Mouse (Mus musculus): ENCODE data around the gene Lancl3.

Lancl3 gene

GRCm38 (mm10) chrX:9199761-9200371 lies at the start of gene Lancl3:
TSS of gene Lancl3 (plus strand) at chrX:9199902.
- peak; percentile 39 for DNase-seq

DNA sequence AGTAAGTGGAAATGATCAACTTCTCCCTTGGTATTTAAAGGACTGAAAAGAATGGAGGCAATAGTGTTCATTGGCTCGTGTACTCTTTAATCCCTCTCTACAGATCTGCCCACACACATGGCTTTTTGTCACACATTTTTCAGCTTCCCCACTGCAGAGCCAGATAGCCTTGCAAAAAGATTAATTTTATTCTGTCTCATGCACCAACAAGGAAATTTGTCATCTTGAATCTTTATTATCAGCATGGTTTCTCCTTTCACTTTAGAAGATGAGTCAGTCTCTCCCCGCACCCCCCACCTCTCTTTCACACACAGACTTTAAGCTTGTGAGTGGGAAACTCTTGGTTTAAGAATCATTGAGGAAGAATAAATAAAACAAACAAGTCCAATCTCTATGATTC lies 20.7 kb upstream of the Lancl3 start:
- DNase-seq: no peak

DNA sequence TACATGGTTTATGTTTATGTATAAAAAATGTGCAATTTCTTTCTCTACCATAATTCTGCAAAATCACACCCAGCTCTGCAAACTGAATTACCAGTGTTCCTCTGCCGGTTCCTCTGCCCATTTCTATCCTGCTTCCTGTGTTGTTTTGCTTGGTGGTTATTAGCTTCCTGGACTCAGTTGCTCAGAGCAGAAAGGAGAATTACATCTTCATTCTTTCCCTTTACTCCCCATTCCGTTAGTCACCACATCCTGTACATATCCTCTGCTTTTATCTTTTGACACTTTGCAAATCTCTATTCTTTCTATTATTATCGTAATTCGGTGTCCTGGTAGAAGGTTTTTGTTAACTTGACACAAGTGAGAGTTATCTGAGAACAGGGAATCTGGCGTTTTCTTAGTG lies 18.1 kb upstream of the Lancl3 start:
- no peak for DNase-seq

- DNase-seq: peak; percentile 48
Observed at GRCm38 (mm10) chrX:9200380-9200917, 747 bp downstream of the Lancl3 start.

DNA sequence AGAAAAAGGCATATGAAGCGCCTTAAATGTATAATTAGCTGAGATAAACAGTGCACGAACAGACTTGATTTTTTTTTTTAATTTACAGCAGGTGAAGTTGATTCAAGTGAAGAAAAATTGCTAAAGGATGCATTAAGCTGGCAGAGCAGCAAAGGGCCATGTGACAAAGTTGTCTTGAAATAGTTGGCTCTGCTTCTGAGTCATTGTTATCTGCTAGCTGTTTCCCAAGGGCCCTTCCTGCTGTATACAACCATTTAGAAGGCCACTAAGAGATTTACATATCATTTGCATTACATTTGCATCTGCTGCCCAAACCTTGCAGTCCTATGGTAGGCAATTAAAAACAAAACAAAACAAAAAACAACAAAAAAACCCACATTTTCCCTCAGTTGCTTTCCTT lies 2.3 kb downstream of the Lancl3 start:
- DNase-seq: no peak

DNA sequence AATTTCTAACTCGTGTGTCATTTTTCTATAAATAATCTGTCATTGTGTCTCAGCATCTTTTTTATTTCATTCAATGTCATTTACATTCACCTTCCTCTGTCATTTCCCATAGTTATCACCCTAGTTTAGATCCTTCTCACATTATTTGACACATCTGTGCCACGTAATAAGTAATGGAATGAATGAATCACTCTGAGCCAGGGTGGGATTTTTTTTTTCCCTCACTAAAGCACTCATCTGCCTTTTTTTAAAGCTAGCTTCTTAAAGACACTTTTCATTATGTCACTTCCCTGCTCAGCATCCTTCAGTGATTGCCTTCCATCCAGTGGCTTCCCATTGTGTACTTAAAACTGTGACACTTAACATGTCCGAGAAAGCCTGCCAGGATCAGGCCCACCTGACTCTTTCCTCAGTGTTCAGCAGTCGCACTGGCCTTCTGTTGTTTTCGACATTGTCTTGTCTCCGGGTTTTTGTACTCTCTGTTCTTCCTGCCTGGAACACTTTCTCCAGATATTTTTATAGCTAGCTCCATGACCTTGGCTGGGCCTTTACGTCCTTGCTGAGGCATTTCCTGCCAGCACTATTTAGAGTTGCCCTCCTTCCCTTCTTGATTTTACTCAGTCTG lies 3.2 kb downstream of the Lancl3 start:
- peak; percentile 52 for DNase-seq

DNA sequence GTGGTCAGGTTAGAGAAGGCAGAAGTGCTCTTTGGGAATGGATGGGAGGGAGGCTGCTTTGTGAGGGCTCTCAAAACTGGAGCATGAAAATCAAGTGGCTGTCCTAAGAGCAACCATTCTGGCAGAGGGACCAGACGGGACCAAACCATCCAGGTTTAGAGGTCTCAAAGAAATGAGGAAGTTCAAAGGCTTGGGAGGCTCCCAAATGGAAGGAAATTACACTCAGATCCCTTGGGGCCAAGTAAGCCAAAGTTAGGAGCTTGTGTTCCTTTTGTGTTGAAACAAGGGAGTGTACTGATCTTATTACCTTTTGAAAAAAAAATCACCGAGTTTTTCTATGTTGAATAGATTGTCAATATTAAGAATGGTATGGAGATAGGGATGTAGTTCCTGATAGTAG lies 5.4 kb downstream of the Lancl3 start:
- DNase-seq: peak; percentile 32

- DNase-seq: no peak
Observed at GRCm38 (mm10) chrX:9216244-9216643, 16.5 kb downstream of the Lancl3 start.

- DNase-seq: no peak
Observed at GRCm38 (mm10) chrX:9219570-9219969, 19.9 kb downstream of the Lancl3 start.

DNA sequence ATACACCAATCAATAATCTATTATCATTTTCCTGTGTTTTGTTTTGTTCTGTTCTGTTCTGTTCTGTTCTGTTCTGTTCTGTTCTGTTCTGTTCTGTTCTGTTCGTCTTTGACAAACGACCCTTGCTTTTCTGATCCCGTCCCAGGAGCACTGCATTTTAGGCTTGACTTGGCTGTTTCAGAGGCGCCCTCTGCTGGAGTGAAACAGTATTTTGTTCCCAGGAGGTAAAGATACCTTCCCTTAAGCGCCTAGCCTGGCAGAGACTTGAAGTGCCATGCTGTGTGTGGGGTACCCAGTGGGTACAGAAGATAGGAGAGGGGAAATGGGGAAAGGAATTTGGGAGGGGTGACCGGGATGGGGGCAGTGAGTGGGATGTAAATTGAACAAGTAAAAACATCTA lies 21.5 kb downstream of the Lancl3 start:
- DNase-seq: peak; percentile 58

DNA sequence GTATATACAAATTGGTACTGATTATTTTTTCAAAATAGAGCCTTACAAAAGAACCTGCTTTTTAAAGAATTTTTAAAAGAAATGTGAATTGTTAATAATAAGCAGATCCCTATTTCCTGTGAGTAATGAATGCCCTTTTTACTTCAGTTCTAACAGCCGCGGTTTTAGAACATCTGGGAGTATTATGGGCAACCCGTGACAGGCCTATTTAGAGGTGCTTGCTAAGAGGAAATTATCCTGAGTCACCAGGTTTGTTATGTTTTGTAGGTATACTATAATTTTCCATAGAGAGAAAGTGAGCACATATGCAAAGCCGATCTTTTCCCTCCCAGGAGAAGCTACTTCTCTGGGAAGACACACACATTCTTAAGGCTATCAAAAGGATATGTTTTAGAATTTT lies 22.0 kb downstream of the Lancl3 start:
- DNase-seq: no peak

GRCm38 (mm10) chrX:9222412-9223221 lies 22.9 kb downstream of the Lancl3 start:
- peak; percentile 16 for DNase-seq

DNA sequence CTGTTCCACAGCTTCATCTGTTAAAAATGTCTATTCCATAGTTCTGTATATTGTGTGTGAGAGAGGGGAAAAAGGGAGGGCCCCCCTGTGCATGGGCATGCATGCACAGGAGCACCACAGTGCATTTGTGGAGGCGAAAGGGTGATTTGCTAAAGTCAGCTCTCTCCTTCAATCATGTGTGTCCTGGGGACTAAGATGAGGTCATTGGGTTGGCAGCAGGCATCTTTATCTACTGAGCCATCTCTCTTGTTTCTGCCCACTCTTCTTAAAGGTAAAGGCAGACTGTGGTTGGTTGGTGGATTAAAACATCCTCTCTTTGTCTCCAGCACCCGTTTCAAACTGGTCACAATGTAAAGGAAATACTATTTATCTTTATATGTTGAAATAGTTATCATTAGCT lies 27.4 kb downstream of the Lancl3 start:
- no peak for DNase-seq

DNA sequence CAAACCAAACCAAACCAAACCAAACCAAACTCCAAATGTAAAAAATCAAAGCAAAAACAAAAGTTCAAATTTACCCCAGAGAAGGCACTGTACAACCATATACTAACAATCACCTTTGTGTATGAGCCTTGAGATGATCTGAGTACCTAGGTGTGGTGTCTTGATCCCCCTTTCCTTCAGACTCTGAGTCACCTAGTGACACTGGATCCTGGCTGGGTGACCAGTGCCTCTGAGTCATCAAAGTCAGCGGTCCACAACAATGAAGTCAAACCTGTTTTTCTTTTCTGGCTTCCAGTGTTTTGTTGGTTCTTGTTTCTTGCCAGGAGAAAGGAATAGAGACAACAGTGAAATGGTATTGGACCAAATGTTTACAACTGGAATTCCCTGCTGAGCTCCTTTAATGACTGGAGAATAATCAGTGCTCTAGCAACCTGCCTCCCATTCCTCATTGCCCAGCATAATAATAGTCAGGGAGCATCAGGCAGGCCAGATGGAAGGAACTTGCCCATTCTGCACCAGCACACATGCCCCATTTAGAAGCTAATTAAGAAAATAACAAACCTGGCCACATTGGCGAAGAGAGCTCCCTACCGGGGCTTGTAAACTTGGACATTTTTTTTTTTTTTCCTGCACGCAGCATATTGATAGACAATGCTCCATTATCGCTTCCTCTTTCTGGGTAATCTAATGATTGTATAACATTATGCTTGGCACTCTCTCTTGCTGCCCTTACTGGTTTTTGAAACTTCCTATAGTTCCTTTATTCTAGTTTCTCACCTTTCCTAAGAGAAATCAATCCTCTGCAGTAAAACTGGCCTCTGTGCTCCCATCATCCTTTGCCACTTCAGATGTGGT lies 41.3 kb downstream of the Lancl3 start:
- DNase-seq: no peak

DNA sequence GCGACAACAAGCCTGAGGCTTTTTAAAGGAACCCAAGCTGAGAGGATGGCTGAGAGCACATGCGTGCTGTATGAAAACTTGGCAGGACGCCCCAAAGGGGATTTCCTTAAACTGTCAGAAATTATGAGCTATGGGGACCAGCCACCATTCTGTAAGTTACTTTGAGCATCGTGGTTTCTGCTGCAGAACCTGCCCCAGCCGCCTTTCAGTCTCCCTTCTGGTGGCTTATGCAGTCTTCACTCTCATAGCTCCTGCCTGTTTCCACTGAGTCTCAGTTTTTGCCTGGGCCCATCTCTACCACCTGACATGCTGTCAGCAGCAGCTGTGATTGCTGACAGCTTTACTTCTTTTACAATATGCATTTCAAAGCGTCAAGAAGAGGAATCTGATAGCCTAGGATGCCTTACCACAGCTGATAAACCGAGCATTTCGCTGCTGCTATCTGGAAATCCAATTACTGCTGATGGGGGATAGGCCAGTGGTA lies 43.7 kb downstream of the Lancl3 start:
- DNase-seq: peak; percentile 6

DNA sequence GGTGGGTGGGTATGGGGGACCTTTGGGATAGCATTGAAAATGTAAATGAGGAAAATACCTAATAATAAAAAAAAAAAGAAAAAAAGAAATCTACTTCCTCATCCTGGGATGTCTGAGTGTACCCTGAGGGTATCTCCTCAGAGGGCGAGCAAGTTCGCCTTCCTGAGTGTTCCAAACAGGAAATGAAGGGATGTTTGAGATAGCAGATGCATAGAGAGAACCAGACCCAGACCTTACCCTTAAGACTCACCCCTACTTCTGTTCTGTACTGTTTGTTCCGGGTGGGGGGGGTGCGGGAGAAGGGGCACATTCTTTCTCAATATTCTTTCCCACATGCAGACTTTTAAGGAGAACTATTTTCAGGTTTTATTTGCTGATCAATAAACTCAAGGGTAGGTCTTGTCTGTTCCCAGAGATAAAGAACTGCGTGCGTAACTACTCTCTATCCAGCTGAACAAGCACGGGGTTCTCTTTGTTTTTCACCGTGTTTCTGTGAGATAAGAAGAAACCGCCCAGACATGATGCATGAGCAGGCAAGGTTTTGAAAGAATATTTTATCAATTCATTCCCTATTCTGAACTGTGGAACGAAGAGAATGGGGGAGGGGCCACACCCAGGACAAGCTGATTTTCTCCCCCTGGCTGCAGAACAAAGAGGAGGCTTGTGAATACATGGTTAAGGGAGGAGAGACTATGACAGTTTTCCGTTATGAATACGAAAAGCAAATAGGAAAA lies 45.1 kb downstream of the Lancl3 start:
- DNase-seq: no peak

DNA sequence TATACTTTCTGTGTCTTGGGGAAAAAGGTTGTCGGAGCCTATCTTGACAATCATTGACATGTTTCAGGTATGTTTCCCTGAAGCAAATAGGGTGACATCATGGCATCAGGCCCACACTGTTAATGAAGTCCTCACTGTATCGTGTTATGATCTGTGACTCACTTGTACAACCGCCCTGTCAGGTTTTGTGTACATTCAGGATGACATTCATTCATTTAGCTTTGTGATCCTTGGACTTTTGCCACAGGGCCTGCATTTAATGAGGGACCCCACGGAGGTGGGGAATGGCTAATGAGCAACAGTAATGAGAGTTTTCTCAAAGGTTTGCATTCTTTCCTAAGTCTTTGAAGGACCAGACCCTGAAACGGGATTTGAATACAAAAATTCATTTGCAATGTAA lies 49.2 kb downstream of the Lancl3 start:
- DNase-seq: no peak

DNA sequence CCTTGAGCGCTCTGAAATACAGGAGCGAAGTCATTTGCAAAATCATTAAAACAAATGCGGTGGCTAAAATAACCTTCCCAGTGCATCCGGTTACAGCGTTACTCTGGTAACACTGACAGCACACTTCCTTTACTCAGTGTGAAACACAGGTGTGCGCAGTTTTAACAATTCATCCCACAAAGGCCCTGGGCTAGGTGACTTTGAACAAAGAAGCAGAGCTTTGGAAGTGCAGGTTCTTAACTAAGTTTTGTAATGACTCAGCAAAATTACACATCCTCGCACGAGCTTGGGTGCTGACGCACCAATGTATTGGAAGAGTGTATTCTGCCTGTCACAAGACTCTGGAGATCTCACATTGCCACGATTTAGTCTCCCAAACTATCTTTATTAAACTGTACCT lies 54.3 kb downstream of the Lancl3 start:
- no peak for DNase-seq

- no peak for DNase-seq
Observed at GRCm38 (mm10) chrX:9254901-9255300, 55.2 kb downstream of the Lancl3 start.

GRCm38 (mm10) chrX:9256766-9257165 lies 57.1 kb downstream of the Lancl3 start, which contains the start of gene Gm14862:
TSS of gene Gm14862 (minus strand) at chrX:9256899.
- no peak for DNase-seq

DNA sequence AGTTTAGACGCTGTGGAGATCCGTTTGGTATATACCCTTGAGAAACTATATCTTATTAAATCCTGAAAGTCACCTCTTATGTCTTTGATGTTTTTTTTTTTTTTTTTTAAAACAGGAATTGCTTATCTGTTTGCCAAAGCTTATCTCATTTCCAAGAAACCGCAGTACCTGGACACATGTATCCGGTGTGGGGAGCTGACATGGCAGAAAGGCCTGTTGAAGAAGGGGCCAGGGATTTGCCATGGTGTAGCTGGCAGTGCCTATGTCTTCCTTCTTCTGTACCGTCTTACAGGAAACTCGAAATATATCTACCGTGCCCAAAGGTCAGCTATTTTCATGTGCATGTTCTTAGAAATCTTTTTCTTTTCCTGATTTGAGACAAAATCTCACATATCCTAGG lies 58.1 kb downstream of the Lancl3 start:
- no peak for DNase-seq

DNA sequence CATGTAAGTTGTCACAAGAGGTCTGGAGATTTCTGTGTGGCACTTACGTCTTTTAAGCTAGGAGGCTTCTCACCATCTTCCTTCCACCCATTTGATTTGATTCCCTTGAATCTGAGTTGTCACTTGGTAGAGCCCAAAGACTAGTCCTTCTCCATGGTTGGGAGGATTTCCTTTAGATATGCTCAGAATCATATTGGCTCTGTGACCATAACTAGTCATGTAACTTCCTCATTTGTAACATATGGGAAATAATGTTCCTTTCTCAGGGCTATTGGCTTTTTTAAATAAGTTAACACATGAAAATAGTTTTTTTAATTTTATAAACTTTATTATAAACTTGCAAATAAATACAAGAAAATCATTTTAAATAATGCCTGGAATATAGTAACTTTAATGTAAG lies 59.6 kb downstream of the Lancl3 start:
- DNase-seq: no peak
